Mouse (Mus musculus): ENCODE results near the gene Ttc39b.
A peak's percentile ranks its signal among the peaks of the same experiment; 100 is the strongest.

Gene Ttc39b

DNA sequence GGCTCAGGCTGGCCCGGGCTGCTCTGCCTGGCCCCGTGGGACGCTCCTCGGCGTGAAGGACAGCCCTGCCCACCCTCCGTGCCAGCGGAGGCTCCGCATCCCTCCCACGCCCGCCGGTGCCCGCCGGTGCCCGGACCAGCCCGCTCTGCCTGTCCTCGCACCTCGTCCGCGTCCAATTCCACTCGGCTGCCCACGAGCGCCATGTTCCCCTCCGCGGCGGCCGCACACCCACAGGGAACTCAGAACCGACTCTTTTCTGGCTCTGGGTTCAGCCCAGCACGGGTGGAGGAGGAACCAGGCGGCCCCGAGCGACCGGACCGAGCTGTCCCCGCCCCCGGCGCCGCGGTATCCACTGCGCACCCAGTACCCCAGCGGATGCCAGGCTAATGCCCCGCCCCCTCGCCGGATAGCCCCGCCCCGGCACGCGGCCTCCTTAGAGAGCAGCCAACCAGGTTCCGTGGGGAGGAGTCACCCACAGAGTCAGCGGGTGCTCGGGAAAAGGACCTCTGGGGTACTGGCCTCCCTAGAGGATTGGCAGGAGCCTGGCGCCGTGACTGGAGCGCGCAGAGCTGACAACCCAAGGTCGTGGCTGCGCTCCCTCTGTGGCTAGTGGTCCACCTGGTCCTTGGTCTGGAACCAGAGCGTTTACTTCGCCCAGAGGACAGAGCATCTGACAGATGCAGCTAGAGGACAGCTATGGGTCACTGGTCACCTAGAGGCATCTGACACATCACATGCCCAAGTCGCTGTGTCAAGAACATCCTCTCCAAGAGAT is at the start of gene Ttc39b:
Gene Ttc39b, minus strand, starts transcription at position 346 of the 775 bp plus-strand sequence.
- DNase-seq, result peak; percentile 95

DNA sequence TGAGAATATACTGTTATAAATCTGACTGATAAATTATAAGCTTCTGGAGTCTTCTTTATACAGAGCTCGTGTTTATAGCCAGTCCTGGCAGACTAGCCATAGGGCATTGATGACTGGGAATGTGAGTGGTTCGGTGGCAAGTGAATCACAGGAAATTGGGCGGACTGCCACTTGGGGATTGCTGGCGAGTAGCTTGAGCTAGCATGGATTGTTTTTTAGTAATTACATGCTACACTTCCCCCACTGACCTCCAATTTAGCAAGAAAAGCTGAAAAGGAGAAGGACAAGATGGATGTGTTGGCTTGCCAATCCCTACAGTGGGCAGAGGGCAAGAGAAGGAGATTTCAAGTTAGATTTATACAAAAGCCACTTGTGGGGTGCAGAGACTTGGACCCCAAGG is 49.3 kb upstream of the Ttc39b start:
- DNase-seq, result no peak

DNA sequence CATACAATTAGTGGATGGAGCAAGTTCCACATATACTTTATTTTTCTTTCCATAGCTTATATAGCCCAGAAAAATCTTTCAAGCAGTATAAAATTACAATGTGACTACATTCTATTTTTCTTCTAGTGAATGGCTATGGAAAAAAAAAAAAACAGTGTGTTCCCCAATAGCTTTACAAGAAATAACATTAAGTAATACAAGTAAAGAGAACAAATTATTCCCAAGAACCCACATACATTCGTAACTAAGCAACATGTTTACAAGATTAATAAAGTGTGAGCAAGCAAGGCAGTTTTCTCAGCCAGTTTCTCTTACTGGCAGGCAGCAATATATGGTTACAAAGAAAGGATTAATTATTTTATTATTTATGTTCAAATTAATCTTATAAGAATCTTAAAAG is 33.7 kb upstream of the Ttc39b start:
- no peak for DNase-seq

DNA sequence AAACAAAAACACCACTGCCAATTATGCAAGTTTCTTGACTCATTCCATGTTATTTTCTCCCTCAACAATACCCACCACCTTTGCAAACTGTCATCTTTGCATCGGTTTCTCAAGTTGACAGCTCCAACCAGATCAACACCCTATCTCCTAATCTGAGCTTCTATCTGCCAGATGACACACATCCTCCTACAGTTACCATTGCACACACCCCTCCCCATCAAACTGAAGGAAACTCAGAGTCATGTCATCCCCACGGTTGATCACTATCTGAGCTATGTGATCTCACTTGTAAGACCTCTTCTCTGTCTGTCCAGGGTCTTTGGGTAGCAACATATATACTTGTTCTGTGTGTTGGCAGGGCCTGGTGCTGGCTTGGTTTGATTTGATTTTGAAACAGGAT is 30.7 kb upstream of the Ttc39b start:
- no peak for DNase-seq

DNA sequence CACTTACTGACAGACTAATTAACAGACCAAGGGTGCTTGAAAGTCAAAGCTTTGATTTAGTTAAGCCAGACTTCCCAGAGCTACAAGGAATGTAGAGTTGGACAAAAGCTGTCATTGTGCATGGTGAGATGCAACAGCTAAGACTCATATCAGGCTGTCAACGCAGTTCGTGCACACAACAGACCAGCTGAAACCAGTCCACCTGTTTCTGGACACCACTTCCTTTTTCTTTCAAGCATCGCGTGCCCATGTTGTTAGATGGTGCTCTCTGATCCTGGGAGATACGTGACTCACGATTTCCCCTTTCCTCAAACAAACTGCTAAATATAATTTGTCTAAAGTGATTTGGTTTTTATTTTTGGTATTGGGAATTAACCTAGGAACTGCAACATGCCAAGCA is 29.9 kb upstream of the Ttc39b start:
- no peak for DNase-seq

DNA sequence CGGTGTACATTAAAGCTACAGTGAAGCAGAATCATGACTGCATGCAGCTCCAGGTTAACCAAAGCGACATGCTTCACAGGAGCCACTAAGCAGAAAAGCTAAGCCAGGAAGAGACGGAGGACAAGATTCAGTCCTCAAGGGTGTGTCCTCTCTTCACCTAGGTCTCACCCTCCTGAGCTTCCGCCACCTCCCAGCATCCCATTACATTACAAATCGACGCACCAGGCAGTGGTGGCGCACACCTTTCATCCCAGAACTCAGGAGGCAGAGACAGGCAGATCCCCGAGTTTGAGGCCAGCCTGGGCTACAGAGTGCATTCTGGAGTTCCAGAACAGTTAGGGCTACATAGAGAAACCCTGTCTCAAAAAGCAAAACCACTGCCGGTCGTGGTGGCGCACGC is 29.2 kb upstream of the Ttc39b start:
- no peak for DNase-seq

DNA sequence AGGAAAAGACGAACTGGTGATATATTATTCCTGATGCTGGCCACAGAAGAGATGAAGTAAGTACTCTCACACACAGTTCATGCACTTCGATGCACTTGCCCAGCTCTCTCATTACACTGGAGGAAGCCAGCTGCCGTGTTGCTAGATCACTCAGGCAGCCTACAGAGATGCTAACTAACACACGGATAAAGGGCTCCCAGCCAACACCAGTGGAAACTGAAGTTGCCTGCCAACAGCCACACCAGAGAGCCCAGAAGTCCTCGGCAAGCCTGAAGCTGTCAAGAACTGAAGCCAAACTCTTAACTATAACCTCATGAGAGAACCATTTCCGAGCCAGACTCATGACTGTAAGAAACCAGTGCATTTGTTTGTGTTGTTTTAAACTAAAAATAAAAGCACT is 26.7 kb upstream of the Ttc39b start:
- peak; percentile 68 for DNase-seq

DNA sequence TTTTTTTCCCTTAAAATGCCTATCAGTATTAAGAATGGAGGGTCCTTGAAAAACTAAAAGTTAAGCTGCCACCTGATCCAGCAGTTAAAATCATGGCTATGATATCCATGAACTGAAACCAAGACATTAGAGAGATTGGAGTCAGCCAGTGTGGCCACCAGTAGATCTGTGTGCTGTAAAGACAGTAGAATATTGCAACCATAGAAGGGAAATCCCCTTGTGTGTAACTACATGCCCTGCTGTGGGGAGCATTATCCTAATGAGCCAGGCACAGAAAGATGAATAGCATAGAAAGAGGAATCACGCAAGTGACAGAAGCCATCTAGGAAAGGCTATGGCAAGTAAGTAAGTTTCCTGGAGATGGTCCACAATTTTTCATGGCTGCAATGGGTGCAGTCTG is 24.9 kb upstream of the Ttc39b start:
- no peak for DNase-seq

DNA sequence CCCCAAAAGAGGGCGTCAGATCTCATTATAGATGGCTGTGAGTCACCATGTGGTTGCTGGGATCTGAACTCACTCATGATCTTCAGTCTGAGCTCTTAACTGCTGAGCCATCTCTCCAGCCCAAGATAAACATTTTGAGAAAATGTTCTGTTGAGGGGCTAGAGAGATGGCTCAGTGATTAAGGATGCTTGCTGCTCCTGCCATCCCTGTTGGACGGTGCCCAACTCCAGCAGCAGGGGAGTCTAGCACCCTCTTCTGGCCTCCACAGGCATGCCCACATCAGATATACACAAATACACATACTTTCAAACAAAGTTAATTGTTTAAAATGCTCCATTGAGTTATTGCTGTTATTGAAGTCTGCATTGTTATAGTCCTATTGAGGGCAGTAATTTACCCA is 19.8 kb upstream of the Ttc39b start:
- no peak for DNase-seq

DNA sequence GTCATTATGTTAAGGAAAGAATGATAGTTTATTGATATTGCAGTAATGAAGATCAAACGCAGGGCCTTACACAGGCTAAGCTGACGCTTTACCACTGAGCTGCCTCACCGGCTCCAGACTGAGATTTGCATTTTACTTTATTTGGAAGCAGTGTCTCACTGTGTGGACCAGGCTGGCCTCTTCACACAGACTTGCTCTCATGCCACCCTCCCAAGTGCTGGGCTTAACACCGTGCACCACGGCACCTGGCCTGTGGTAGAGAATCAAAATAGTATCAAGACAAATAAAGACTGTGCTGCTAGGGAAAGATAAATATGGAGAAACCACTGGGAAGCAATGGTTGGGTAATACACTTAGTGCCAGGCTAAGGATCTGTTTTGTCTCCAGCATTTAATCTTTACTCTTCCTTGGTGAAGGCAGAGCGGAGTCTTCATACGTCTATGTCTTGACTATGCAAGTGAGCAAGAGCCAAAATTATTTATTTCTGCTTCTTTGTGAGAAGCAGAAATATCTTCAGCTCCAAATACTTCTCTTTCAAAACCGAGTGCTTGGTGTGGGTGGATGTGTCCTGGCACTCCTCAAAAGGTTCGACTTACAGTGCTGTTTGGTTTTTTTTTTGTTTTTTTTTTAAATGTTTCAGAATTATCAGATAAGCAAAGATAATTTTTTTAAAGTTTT is 19.2 kb upstream of the Ttc39b start:
- no peak for DNase-seq

DNA sequence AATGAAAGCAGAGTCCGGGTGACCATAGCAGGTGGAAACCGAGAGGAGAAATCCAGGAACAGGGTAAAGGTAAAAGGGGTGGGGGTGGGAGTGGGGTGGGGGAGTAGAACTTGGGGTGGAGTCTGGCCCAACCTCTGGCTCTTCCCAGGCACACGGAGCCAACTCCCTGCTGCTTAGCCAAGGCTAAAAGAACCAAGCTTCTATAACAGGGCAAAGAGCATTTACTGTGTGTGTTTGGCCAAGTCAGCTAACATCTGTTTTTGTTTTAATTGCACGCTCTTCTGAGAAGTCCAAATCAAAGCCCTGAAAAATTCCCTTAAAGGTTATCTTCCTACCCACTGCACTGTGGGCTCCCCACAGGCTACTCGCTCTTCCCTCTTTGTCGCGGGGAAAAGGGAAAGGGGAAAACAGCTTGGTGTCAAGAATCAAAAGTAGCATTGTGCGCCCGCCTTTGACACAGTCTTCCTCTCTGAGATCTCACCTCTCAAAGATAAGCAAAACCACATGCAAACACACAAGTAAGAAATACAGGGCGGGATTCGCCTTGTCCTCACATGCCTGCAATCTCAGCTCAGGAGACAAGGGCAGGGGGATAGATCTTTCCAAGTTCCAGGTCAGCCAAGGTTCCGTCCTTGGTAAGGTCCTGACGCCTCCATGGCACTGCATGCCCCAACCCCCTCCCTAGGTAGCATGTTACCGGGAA is 18.4 kb upstream of the Ttc39b start:
- DNase-seq, result no peak

DNA sequence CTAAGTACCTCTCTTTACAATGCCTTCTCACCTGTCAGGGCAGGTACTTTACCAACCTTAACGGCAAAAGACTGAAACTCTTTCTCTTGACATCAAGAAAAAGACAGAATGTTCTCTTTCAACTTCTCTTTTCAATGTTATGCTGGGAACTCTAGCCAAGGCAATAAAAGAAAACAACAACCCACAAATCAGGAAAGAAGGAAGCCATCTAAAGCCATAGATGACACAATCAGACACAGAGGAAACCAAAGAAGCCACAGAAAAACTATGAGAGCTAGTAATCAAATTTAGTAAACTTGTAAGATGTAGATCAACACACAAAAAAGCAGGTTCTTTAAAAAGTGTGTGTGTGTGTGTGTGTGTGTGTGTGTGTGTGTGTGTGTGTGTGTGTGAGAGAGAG is 15.3 kb upstream of the Ttc39b start:
- no peak for DNase-seq

DNA sequence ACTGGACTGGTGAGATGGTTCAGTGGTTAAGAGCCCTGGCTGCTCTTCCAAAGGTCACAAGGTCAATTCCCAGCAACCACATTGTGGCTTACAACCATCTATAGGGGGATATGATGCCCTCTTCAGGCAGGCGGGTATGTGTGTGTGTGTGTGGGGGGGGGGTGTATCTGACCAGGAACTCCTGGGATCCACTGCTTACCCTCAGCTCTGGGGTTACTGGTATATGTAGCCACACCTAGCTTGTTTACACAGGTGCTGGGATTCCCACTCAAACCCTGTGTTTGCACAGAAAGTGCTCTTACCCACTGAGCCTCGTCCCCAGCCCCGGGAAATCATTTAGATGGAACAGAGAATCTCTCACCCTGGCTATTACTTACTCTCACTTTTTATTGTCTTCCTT is 13.7 kb upstream of the Ttc39b start:
- DNase-seq, result no peak

DNA sequence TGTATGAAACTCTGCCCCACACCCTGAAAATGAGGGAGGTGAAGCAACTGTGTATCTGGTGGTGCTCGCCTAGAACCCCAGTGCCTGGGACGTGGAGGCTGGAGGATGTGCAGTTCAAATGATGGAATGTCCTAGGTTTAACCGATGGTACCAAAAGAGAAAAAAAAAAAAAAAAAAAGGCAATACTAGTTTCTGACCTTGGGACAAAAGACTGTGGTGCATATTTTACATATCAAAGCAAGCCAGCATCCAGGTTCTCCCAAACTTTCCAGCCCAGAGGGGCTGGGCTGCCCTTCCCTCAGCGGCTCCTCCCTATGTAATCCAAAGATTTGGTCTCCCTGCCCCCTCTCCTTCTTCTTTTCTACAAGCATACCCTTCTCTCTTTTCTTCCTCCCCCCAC is 6.3 kb upstream of the Ttc39b start:
- no peak for DNase-seq

DNA sequence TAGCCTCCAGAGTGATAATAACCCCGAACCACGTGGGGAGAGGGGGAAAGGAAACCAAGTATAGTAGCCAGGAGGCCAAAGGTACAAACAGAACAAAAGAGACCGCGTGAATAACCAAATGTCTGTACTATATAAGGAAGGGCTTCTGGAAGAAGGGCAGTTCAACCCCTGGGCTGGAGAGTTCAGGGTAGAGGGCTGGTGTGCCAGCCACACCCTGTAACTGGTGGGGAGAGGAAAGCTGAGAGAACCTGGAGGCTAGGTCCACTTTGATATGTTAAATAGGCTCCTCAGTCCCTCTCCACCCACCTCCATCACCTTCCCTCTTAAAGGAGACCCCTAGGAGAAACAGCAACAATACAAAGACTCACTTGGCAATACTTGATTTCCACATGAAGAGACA is 5.6 kb upstream of the Ttc39b start:
- DNase-seq, result no peak

DNA sequence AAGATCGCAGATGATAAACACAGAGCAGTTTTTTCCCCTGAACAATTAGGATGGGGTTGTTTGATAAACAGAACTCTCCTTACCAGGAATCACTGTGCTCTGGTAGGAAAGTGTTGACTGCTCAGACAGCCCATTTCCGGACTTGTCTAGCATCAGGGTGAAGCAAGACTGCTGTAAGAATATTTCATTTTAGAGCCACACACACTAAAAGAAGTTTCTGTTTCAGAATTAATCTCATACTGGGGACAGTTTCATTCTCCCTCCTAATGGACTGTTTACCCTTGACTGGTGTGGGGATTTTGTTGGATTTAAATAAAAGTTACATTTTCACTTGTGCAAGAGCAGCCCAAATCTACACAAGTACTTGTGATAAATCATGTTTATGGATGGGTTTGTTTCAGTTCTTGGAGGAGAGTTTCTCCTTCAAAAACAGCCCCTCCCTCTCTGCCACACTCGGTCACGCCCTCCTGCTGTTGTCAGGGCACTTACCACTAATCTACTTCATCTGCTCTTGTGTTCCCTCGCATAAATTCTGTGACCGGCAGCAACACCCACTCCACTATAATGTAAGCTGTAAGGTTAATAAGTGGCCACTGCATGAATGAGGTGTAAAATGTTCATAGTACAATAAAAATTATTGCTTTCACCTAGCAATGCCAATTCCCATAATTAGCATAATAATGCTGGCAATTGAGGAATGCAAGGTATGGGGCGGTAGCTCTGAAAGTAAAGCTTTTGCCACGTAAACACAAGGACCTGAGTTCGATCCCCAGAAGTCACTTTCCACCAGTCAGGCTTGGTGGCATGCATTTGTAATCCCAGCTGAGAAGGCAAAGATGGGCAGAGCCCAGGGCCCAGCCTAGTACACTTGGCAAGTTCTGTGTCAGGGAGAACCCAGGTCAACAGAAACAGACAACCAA is 4.2 kb upstream of the Ttc39b start:
- DNase-seq, result no peak

DNA sequence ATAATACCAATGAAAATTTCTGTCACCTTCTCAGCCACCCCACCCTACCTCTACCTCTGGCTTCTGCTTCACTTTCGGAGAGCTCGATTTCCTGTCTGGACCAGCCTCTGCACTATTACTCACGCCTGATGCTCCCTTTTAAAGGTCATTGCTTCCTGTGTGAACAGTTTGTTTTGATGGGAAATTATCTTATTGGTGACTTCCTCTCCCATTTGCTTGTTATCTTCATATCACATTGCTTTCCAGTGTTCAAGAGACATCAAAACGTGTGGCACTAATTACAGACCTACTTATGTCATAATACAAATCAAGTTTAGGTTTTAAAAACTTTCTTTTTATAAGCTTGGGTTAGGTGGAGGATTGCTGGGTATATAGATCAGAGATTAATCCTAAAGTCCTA is 3.5 kb upstream of the Ttc39b start:
- no peak for DNase-seq

DNA sequence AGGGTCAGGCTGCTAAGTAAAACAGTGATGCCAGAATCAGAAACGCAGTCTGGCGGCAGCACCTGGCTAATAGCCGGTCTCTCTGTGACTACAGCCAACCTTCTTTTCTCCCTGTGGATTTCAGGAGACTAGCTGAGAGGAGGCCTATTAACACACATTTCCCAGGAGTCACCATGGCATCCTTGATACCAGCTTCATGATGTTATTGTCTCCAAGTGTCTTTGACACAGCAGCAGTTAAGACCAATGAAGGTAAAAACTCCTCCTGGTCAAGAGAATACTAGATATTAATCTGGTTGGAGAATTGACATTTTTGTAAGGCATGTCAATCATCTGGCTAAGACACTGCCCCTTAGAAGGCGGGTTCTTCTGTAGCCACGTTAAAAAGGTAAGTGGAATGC is 1.3 kb upstream of the Ttc39b start:
- DNase-seq, result no peak

DNA sequence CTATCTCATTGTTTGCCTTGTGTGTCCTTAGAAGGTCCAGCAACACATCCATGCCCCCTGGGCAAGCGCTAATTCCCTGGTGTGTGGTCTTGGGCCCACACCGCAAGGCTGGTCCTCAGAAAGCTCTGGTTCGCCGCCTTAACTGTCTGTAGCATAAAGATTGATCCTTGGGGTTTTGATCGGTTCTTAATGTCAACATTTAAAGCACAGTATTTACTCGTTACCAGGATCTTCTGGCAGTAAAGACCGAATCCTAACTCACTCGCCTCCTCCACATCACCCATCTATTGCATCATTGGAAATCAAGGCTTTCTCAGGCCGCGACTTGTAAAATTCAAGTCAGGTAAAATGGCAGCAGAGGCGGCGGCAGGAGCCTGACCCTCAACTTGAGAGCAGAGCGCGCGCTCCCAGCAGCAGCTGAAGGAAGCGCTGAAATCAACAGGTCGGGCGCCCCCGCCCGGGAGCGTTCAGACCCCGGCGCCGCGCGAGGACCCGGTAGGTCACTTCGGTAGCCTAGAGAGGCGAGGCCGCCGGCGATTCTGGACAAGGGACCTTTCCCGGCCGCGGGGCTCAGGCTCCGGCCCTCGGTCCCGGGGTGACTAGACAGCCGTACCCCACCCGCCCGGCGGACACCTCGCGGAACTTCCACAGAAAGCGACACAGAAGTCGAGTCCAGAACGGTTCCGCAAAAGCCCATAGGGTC is 703 bp downstream of the Ttc39b start:
- DNase-seq, result peak; percentile 60

DNA sequence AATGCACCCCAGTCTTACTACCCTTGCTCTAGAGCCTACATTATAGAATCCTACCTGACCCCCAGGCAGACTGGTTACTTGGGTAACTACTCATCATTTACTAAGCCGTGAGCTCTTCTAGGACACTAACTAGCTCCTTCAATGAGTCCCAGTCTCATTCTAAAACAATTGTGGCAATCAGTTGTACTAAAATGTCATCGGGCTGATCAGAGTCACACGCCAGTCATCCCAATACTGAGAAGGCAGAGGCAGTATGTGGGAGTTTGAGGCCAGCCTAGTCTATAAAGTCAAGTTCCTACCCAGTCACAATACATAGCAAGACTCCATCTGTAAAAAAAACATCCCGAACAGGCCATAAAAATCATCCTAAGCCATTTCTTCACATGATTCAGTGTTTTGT is 4.3 kb downstream of the Ttc39b start:
- no peak for DNase-seq

DNA sequence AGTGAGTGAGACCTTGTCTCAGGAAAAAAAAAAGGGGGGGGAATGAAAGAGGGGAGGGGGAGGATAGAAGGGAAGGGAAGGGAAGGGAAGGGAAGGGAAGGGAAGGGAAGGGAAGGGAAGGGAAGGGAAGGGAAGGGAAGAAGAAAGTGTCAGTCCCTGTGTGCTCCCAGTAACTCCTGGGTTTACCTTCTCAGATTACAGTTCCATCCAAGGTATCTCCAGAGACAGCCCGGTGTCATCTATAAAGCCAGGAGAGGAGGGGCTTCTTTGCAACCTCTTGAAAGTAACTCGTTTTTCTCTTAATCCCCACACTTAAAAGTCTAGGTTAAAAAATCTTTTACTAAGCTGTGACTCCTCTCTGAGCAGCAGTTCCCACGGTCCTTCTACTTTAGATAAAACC is 5.3 kb downstream of the Ttc39b start:
- no peak for DNase-seq

DNA sequence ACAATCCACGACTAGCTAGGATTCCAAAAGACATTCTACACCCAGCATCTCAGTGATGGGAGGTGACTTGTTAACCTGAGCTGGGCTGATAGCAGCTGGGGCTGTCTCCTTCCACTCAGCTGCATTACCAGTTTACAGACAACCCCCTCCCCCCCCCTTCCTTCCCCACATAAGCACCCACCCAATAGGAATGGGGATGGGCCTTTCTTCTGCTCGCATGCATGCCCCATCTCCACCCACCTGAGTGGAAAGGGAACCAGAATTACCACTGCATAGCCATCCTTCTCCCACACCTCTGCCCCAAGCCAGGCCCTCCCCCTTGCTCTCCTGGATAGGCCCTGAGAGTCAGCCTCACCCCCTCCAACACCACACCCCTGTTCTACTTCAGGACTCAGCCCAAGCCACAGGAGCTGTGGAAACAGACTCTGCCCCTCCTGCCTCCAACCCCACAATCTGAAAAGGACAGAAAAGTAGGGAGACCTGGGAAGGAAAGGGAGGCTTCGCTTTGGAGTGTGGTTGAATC is 6.2 kb downstream of the Ttc39b start:
- no peak for DNase-seq
